Mouse (Mus musculus) embryo, embryonic 10 days (tissue): Measurements from ENCODE around the gene Ube2q1.

Source experiments
- DNase-seq: peaks from one replicate; pipeline ENCODE4 v3.0.0-alpha.2; 2015; ENCODE audit warnings: low spot score

Ube2q1 gene

DNA sequence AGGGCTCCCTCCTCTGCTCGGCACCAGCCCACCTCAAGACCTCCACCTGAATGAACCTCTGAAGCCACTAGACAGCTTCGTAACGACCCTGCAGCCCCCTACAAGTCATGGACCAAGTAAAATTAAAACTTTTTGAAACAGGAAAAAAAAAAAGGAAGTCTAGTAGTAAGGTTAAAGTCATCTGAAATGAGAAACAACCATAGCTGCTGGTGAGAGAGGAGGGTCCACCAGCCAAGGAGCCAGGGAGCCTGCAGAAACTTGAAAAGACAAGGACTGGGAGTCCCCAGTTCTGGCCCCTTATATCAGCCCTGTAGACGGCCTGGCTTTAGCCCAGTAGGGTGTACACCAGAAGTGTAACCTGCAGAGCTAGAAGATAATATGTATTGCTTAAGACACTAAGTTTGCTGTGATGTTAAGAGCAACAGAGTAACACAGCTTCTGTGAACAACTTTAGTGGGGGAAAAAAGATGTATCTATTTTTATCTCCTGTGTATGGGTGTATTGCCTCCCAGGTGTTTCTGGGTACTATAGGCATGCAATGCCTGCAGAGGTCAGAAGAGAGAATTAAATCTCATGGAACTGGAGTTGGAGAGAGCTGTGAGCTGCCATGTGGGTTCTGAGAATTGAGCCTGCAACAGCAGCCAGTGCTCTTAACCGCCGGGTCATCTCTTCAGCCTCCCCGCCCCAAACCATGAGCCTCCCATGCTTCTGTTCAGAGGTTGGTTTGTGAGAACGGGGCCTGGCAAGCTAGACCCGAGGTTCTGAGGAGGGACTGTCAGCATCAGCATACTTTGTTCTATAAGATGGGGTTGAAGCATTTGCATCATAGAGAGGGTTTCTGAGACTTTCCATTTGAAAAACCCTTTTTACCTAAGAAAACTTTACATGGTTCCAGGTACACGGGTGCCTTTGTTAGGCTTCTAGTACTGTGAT is 48.4 kb downstream of the Ube2q1 start:
- DNase-seq: no peak

DNA sequence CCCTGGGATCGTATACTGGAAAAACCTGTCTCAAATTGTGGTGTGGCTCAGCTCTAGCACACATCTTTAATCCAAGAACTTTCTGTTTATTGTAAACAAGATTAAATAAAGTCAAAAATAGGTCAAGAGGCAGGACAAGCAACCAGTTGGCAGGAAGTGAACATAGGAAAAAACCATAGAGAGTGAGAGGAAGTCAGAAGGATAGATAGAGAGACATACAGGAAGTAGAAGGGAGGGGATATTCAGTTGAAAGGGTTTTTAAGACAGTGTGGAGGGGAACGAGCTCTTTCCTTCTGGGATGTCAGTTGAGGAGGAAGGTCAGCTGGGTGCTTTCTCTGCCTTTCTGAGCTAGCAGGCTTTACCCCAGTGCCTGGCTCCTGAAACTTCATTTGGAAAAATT is 50.2 kb downstream of the Ube2q1 start:
- no peak for DNase-seq

DNA sequence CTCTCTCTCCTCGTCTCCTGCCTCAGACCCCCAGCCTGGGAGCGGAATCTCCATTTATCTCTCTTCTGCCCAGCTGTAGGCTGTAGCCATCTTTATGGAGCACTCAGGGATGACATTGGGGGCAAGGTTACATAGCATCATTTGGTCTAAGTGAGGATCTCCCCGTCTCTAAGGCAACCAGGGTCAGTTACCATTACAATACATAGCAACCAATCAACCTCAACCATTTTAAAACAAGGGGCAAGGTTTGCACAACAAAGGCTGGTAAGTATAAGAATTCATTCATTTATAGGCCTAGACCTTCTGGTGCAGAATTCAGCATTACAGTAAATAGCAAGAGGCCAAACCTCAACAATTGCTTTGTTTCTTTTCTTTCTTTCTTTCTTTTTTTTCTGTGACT is 52.9 kb downstream of the Ube2q1 start:
- no peak for DNase-seq

DNA sequence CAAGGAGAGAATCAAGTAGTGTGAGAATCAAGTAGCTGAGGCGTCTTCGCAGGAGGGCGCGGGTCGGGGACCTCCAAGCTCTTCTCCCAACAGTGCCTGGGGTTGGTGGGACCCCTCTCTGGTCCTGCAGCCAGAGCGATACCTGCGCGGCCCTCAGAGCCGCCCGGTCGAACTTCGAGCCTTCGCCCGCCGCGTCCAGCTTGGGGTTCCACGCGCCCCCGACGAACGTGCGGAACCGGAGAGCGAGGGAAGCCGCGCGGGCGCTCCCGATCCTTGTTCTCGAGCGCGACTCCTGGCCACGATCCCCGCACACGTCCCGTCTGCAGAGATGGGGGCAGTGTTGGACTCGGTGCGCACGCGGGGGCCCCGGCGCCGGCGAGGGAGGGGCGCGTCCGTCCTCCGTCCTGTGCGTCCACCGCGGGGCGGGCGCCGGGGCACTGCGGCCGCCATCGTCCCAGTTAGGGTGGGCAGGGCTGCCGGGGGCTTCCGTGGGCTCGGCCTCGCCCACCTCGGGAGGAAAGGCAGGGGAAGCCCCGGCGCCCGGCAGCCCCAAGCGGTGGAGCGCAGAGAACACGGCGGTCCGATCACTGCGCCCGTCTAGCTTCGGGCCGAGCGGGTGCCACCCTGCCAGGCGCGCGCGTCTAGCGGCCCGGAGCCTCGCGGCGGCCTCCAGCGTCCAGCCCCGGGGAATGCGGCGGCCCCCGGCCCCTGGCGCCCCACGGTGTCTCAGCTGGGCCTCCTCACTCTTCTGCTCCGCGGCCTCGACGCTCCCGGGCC is 57.6 kb downstream of the Ube2q1 start, which contains the start of gene She:
Gene She (plus strand): TSS at position 556 of the 777 bp plus-strand sequence.
- DNase-seq: no peak
